Mouse (Mus musculus): ENCODE measurements around the gene Fam102a.

Gene Fam102a

GRCm38 (mm10) chr2:32610610-32611229 is 75.6 kb downstream of the Fam102a start:
- DNase-seq: peak; percentile 74

GRCm38 (mm10) chr2:32612274-32612673 is 77.1 kb downstream of the Fam102a start:
- no peak for DNase-seq

- no peak for DNase-seq
These were observed 82.0 kb downstream of the Fam102a start for GRCm38 (mm10) chr2:32617109-32617508.

GRCm38 (mm10) chr2:32617601-32618000 is 82.5 kb downstream of the Fam102a start:
- DNase-seq: no peak

- no peak for DNase-seq
These were observed 82.9 kb downstream of the Fam102a start for GRCm38 (mm10) chr2:32618051-32618450.

All from embryo, embryonic 11 days (tissue).